Mouse (Mus musculus) midbrain, embryonic 13.5 days (tissue): Measurements from ENCODE around the gene Snrnp200. TPM values are rescaled to one million over a fixed set of nuclear protein-coding genes. Genes with fewer than 3 reads are reported as not detected.
"Not testable (repeated sequence)": the region's sequence is repeated elsewhere in the genome, so short reads cannot be mapped to it uniquely, and the experiment has no call there.

Experiments
- ATAC-seq: fragments of 200-750 bp; cut with Nextera tagmentation; 2 replicates; pipeline ENCODE4 v1.8.0; 2017; ENCODE audit warnings: mild to moderate bottlenecking, moderate TSS enrichment, moderate library complexity
- H3K27ac ChIP-seq: fragments of 300-500 bp; sonication (generic); 2 replicates; pipeline ENCODE4 v1.5.1; 2015; ENCODE audit warnings: inconsistent platforms, mild to moderate bottlenecking, moderate library complexity
- H3K27me3 ChIP-seq: fragments of 300-500 bp; sonication (generic); 2 replicates; pipeline ENCODE4 v1.6.1; 2015; ENCODE audit warnings: mild to moderate bottlenecking, inconsistent platforms
- H3K36me3 ChIP-seq: fragments of 300-500 bp; sonication (generic); 2 replicates; pipeline ENCODE4 v1.6.1; 2015; ENCODE audit warnings: mild to moderate bottlenecking, inconsistent platforms
- H3K4me1 ChIP-seq: fragments of 300-500 bp; sonication (generic); replicated peaks from 2 replicates; pipeline ENCODE4 v1.6.1; 2015; ENCODE audit warnings: inconsistent platforms
- H3K4me2 ChIP-seq: fragments of 300-500 bp; sonication (generic); replicated peaks from 2 replicates; pipeline ENCODE4 v1.6.1; 2015; ENCODE audit warnings: moderate library complexity, mild to moderate bottlenecking, inconsistent platforms
- H3K4me3 ChIP-seq: fragments of 300-500 bp; sonication (generic); replicated peaks from 2 replicates; pipeline ENCODE4 v1.5.1; 2015; ENCODE audit warnings: mild to moderate bottlenecking, inconsistent platforms
- H3K9ac ChIP-seq: fragments of 300-500 bp; sonication (generic); replicated peaks from 2 replicates; pipeline ENCODE4 v1.6.1; 2015; ENCODE audit warnings: mild to moderate bottlenecking, inconsistent platforms
- H3K9me3 ChIP-seq: fragments of 300-500 bp; sonication (generic); 2 replicates; pipeline ENCODE4 v1.6.1; 2016; ENCODE audit warnings: mild to moderate bottlenecking, inconsistent platforms
- WGBS: fragments of 180-500 bp; shearing (Covaris S2); methylation state at CpG from one replicate; pipeline ENCODE4 v1.1.7; 2015; 5-methylcytosine and 5-hydroxymethylcytosine counted together
- polyA plus RNA-seq: library from polyadenylated mRNA; unstranded; fragments of >200 nt; fragmentation: Nextera tagmentation; extraction: Ambion mirVana; gene quantifications from 2 replicates; pipeline ENCODE4 v1.2.1, GENCODE M21; 2015

Snrnp200 gene
- polyA plus RNA-seq: 62.3 and 62.7 TPM in 2 replicates

- peak; percentile 99 for ATAC-seq
- Histone ChIP-seq H3K27me3 (no peaks in the 10 kb centered on the region), H3K4me2 (peak within 1 kb of the TSS; percentile 92), H3K36me3 (peaks cover 35% of the 10 kb centered on the region), H3K27ac (peak within 1 kb of the TSS; percentile 74), H3K9me3 (no peaks in the 10 kb centered on the region), H3K9ac (peak within 1 kb of the TSS; percentile 81), H3K4me3 (peak within 1 kb of the TSS; percentile 75), H3K4me1 (peaks cover 21% of the 10 kb centered on the region)
- WGBS: 11% methylated on average over 36 of the region's 36 CpGs
Measured at GRCm38 (mm10) chr2:127207547-127208451, at the start of gene Snrnp200, which contains the start of gene 1810024B03Rik. Gene Snrnp200, plus strand, starts transcription at chr2:127208386. Gene 1810024B03Rik, minus strand, starts transcription at chr2:127208280.

- no peak overlapping the region for H3K9ac ChIP-seq
- no peak for ATAC-seq
- H3K4me2 ChIP-seq: no peak overlapping the region
- WGBS: 63% methylated on average over 4 of the region's 4 CpGs
- no peaks in the 10 kb centered on the region for H3K9me3 ChIP-seq
- 0 out of 2 replicates have a peak, but pooled peaks cover 4% of the 10 kb centered on the region for H3K27me3 ChIP-seq
- no peak overlapping the region for H3K4me3 ChIP-seq
- H3K36me3 ChIP-seq: no peaks in the 10 kb centered on the region
- H3K4me1 ChIP-seq: no peaks in the 10 kb centered on the region
- H3K27ac ChIP-seq: no peak overlapping the region
Measured at GRCm38 (mm10) chr2:127165675-127166074, 42.5 kb upstream of the Snrnp200 start.

- not testable (repeated sequence) for ATAC-seq, H3K27me3 ChIP-seq, H3K27ac ChIP-seq, H3K9me3 ChIP-seq, H3K4me3 ChIP-seq, H3K4me2 ChIP-seq, H3K4me1 ChIP-seq, H3K9ac ChIP-seq, H3K36me3 ChIP-seq
- 6% methylated on average over 1 of the region's 1 CpGs for WGBS
Measured at GRCm38 (mm10) chr2:127166261-127166660, 41.9 kb upstream of the Snrnp200 start.

GRCm38 (mm10) chr2:127182598-127183381, 25.4 kb upstream of the Snrnp200 start:
- 2% methylated on average over 17 of the region's 17 CpGs for WGBS
- ATAC-seq: peak; percentile 100

GRCm38 (mm10) chr2:127189574-127189973, 18.6 kb upstream of the Snrnp200 start:
- no peak overlapping the region for H3K9ac ChIP-seq
- no peaks in the 10 kb centered on the region for H3K4me1 ChIP-seq
- no peak for ATAC-seq
- 0 out of 2 replicates have a peak, but pooled peaks cover 3% of the 10 kb centered on the region for H3K27me3 ChIP-seq
- H3K9me3 ChIP-seq: no peaks in the 10 kb centered on the region
- no peak overlapping the region for H3K4me2 ChIP-seq
- no peak overlapping the region for H3K4me3 ChIP-seq
- no peak overlapping the region for H3K27ac ChIP-seq
- no peaks in the 10 kb centered on the region for H3K36me3 ChIP-seq

More at GRCm38 (mm10) chr2:127182598-127183381, 25.4 kb upstream of the Snrnp200 start:
- H3K4me2 ChIP-seq: peak overlapping the region; percentile 74
- peak overlapping the region; percentile 84 for H3K9ac ChIP-seq
- H3K9me3 ChIP-seq: no peaks in the 10 kb centered on the region
- peak overlapping the region; percentile 88 for H3K27ac ChIP-seq
- H3K36me3 ChIP-seq: no peaks in the 10 kb centered on the region
- peaks cover 5% of the 10 kb centered on the region; the same call in 1 of the 2 replicates for H3K27me3 ChIP-seq
- H3K4me1 ChIP-seq: peaks cover 7% of the 10 kb centered on the region
- peak overlapping the region; percentile 62 for H3K4me3 ChIP-seq

- H3K9me3 ChIP-seq: no peaks in the 10 kb centered on the region
- peaks cover 20% of the 10 kb centered on the region for H3K4me1 ChIP-seq
- no peaks in the 10 kb centered on the region for H3K27me3 ChIP-seq
- no peak overlapping the region for H3K4me2 ChIP-seq
- H3K9ac ChIP-seq: no peak overlapping the region
- no peak overlapping the region for H3K27ac ChIP-seq
- ATAC-seq: no peak
- H3K36me3 ChIP-seq: peaks cover 20% of the 10 kb centered on the region; the same call in 1 of the 2 replicates
- WGBS: 38% methylated on average over 3 of the region's 3 CpGs
- no peak overlapping the region for H3K4me3 ChIP-seq
Measured at GRCm38 (mm10) chr2:127204932-127205331, 3.3 kb upstream of the Snrnp200 start.

GRCm38 (mm10) chr2:127205936-127206335, 2.2 kb upstream of the Snrnp200 start:
- WGBS: 90% methylated on average over 4 of the region's 4 CpGs
- H3K9ac ChIP-seq, H3K9me3 ChIP-seq, ATAC-seq, H3K4me2 ChIP-seq, H3K27ac ChIP-seq, H3K4me3 ChIP-seq, H3K27me3 ChIP-seq: not testable (repeated sequence)
- Histone ChIP-seq H3K4me1 (peaks cover 21% of the 10 kb centered on the region), H3K36me3 (peaks cover 24% of the 10 kb centered on the region)

- no peak overlapping the region for H3K9ac ChIP-seq
- H3K4me2 ChIP-seq: no peak overlapping the region
- no peaks in the 10 kb centered on the region for H3K27me3 ChIP-seq
- H3K27ac ChIP-seq: no peak overlapping the region
- H3K4me1 ChIP-seq: peaks cover 21% of the 10 kb centered on the region
- 92% methylated on average over 2 of the region's 2 CpGs for WGBS
- H3K36me3 ChIP-seq: peaks cover 32% of the 10 kb centered on the region
- H3K4me3 ChIP-seq: no peak overlapping the region
- H3K9me3 ChIP-seq: no peaks in the 10 kb centered on the region
- ATAC-seq: no peak
Measured at GRCm38 (mm10) chr2:127206916-127207315, 1.3 kb upstream of the Snrnp200 start.

GRCm38 (mm10) chr2:127208452-127208769, 225 bp downstream of the Snrnp200 start:
- WGBS: under 1% methylated on average over 17 of the region's 17 CpGs
- ATAC-seq: no peak

GRCm38 (mm10) chr2:127210701-127211100, 2.5 kb downstream of the Snrnp200 start:
- H3K27me3 ChIP-seq: no peaks in the 10 kb centered on the region
- no peak overlapping the region for H3K27ac ChIP-seq
- H3K36me3 ChIP-seq: peaks cover 57% of the 10 kb centered on the region
- 94% methylated on average over 11 of the region's 11 CpGs for WGBS
- H3K4me3 ChIP-seq: no peak overlapping the region
- H3K4me1 ChIP-seq: peaks cover 21% of the 10 kb centered on the region
- H3K9me3 ChIP-seq: no peaks in the 10 kb centered on the region
- H3K9ac ChIP-seq: no peak overlapping the region
- H3K4me2 ChIP-seq: no peak overlapping the region
- no peak for ATAC-seq

More at GRCm38 (mm10) chr2:127208452-127208769, 225 bp downstream of the Snrnp200 start:
- Histone ChIP-seq H3K36me3 (peaks cover 37% of the 10 kb centered on the region), H3K9me3 (no peaks in the 10 kb centered on the region), H3K4me1 (peaks cover 21% of the 10 kb centered on the region), H3K27ac (peak overlapping the region; percentile 74), H3K27me3 (no peaks in the 10 kb centered on the region), H3K4me2 (peak overlapping the region; percentile 92), H3K9ac (peak overlapping the region; percentile 81), H3K4me3 (peak overlapping the region; percentile 75)

GRCm38 (mm10) chr2:127217746-127218145, 9.6 kb downstream of the Snrnp200 start:
- H3K4me1 ChIP-seq: no peaks in the 10 kb centered on the region
- H3K27ac ChIP-seq: no peak overlapping the region
- H3K27me3 ChIP-seq: no peaks in the 10 kb centered on the region
- no peak for ATAC-seq
- H3K9ac ChIP-seq: no peak overlapping the region
- WGBS: 97% methylated on average over 5 of the region's 5 CpGs
- peaks cover 98% of the 10 kb centered on the region for H3K36me3 ChIP-seq
- no peak overlapping the region for H3K4me3 ChIP-seq
- H3K9me3 ChIP-seq: no peaks in the 10 kb centered on the region
- no peak overlapping the region for H3K4me2 ChIP-seq

- no peak overlapping the region for H3K27ac ChIP-seq
- no peaks in the 10 kb centered on the region for H3K4me1 ChIP-seq
- 93% methylated on average over 3 of the region's 3 CpGs for WGBS
- H3K4me3 ChIP-seq: no peak overlapping the region
- no peak for ATAC-seq
- no peaks in the 10 kb centered on the region for H3K9me3 ChIP-seq
- H3K9ac ChIP-seq: no peak overlapping the region
- H3K36me3 ChIP-seq: peaks cover 95% of the 10 kb centered on the region
- H3K4me2 ChIP-seq: no peak overlapping the region
- no peaks in the 10 kb centered on the region for H3K27me3 ChIP-seq
Measured at GRCm38 (mm10) chr2:127225261-127225660, 17.1 kb downstream of the Snrnp200 start.
